Mouse (Mus musculus) midbrain, embryonic 13.5 days (tissue): Measurements from ENCODE around the gene Zfp318. TPM values are rescaled to one million over a fixed set of nuclear protein-coding genes. Genes with fewer than 3 reads are reported as not detected.

ENCODE experiments used
- ATAC-seq: fragments of 200-750 bp; cut with Nextera tagmentation; 2 replicates; pipeline ENCODE4 v1.8.0; 2017; ENCODE audit warnings: mild to moderate bottlenecking, moderate TSS enrichment, moderate library complexity
- H3K27ac ChIP-seq: fragments of 300-500 bp; sonication (generic); 2 replicates; pipeline ENCODE4 v1.5.1; 2015; ENCODE audit warnings: inconsistent platforms, mild to moderate bottlenecking, moderate library complexity
- H3K27me3 ChIP-seq: fragments of 300-500 bp; sonication (generic); 2 replicates; pipeline ENCODE4 v1.6.1; 2015; ENCODE audit warnings: mild to moderate bottlenecking, inconsistent platforms
- H3K36me3 ChIP-seq: fragments of 300-500 bp; sonication (generic); 2 replicates; pipeline ENCODE4 v1.6.1; 2015; ENCODE audit warnings: mild to moderate bottlenecking, inconsistent platforms
- H3K4me1 ChIP-seq: fragments of 300-500 bp; sonication (generic); replicated peaks from 2 replicates; pipeline ENCODE4 v1.6.1; 2015; ENCODE audit warnings: inconsistent platforms
- H3K4me2 ChIP-seq: fragments of 300-500 bp; sonication (generic); replicated peaks from 2 replicates; pipeline ENCODE4 v1.6.1; 2015; ENCODE audit warnings: moderate library complexity, mild to moderate bottlenecking, inconsistent platforms
- H3K4me3 ChIP-seq: fragments of 300-500 bp; sonication (generic); replicated peaks from 2 replicates; pipeline ENCODE4 v1.5.1; 2015; ENCODE audit warnings: mild to moderate bottlenecking, inconsistent platforms
- H3K9ac ChIP-seq: fragments of 300-500 bp; sonication (generic); replicated peaks from 2 replicates; pipeline ENCODE4 v1.6.1; 2015; ENCODE audit warnings: mild to moderate bottlenecking, inconsistent platforms
- H3K9me3 ChIP-seq: fragments of 300-500 bp; sonication (generic); 2 replicates; pipeline ENCODE4 v1.6.1; 2016; ENCODE audit warnings: mild to moderate bottlenecking, inconsistent platforms
- WGBS: fragments of 180-500 bp; shearing (Covaris S2); methylation state at CpG from one replicate; pipeline ENCODE4 v1.1.7; 2015; 5-methylcytosine and 5-hydroxymethylcytosine counted together
- polyA plus RNA-seq: library from polyadenylated mRNA; unstranded; fragments of >200 nt; fragmentation: Nextera tagmentation; extraction: Ambion mirVana; gene quantifications from 2 replicates; pipeline ENCODE4 v1.2.1, GENCODE M21; 2015

Gene Zfp318
- polyA plus RNA-seq = 14.4 and 16.6 TPM in 2 replicates

- WGBS = under 1% methylated on average over 62 of the region's 105 CpGs
- Histone ChIP-seq H3K9me3 (no peaks in the 10 kb centered on the region), H3K9ac (peak within 1 kb of the TSS; percentile 98), H3K4me3 (peak within 1 kb of the TSS; percentile 81), H3K27ac (peak within 1 kb of the TSS; percentile 95), H3K27me3 (no peaks in the 10 kb centered on the region), H3K4me2 (peak within 1 kb of the TSS; percentile 79), H3K4me1 (peaks cover 20% of the 10 kb centered on the region), H3K36me3 (peaks cover 17% of the 10 kb centered on the region)
- peak; percentile 98 for ATAC-seq
Observed at GRCm38 (mm10) chr17:46383294-46384060, at the start of gene Zfp318. Gene Zfp318 (plus strand): TSS chr17:46383731.

GRCm38 (mm10) chr17:46336475-46336874 lies 47.1 kb upstream of the Zfp318 start:
- Histone ChIP-seq H3K4me2 (no peak overlapping the region), H3K27me3 (no peaks in the 10 kb centered on the region), H3K4me3 (no peak overlapping the region), H3K27ac (no peak overlapping the region), H3K36me3 (no peaks in the 10 kb centered on the region), H3K9ac (no peak overlapping the region), H3K4me1 (no peaks in the 10 kb centered on the region), H3K9me3 (no peaks in the 10 kb centered on the region)
- 19% methylated on average over 5 of the region's 5 CpGs for WGBS
- no peak for ATAC-seq

GRCm38 (mm10) chr17:46341208-46341607 lies 42.3 kb upstream of the Zfp318 start:
- Histone ChIP-seq H3K27ac (no peak overlapping the region), H3K4me2 (no peak overlapping the region), H3K4me1 (no peaks in the 10 kb centered on the region), H3K9me3 (peaks cover 12% of the 10 kb centered on the region; the same call in 1 of the 2 replicates), H3K9ac (no peak overlapping the region), H3K27me3 (no peaks in the 10 kb centered on the region), H3K4me3 (no peak overlapping the region), H3K36me3 (no peaks in the 10 kb centered on the region)
- WGBS = 87% methylated on average over 7 of the region's 7 CpGs
- ATAC-seq = no peak

GRCm38 (mm10) chr17:46351026-46351700 lies 32.4 kb upstream of the Zfp318 start:
- no peak for ATAC-seq
- Histone ChIP-seq H3K27ac (no peak overlapping the region), H3K4me2 (no peak overlapping the region), H3K4me1 (no peaks in the 10 kb centered on the region), H3K27me3 (no peaks in the 10 kb centered on the region), H3K36me3 (no peaks in the 10 kb centered on the region), H3K9ac (no peak overlapping the region), H3K9me3 (no peaks in the 10 kb centered on the region), H3K4me3 (no peak overlapping the region)
- WGBS = 89% methylated on average over 8 of the region's 8 CpGs

GRCm38 (mm10) chr17:46371783-46372182 lies 11.7 kb upstream of the Zfp318 start:
- no peak for ATAC-seq
- H3K4me3 ChIP-seq = no peak overlapping the region
- no peaks in the 10 kb centered on the region for H3K36me3 ChIP-seq
- WGBS = 75% methylated on average over 3 of the region's 3 CpGs
- no peak overlapping the region for H3K9ac ChIP-seq
- H3K27ac ChIP-seq = no peak overlapping the region
- no peaks in the 10 kb centered on the region for H3K27me3 ChIP-seq
- no peak overlapping the region for H3K4me2 ChIP-seq
- H3K4me1 ChIP-seq = no peaks in the 10 kb centered on the region
- no peaks in the 10 kb centered on the region for H3K9me3 ChIP-seq

- Histone ChIP-seq H3K9me3 (no peaks in the 10 kb centered on the region), H3K27me3 (no peaks in the 10 kb centered on the region), H3K9ac (no peak overlapping the region), H3K36me3 (no peaks in the 10 kb centered on the region), H3K4me2 (no peak overlapping the region), H3K27ac (no peak overlapping the region), H3K4me1 (no peaks in the 10 kb centered on the region), H3K4me3 (no peak overlapping the region)
- no peak for ATAC-seq
- 87% methylated on average over 3 of the region's 3 CpGs for WGBS
Observed at GRCm38 (mm10) chr17:46378564-46378963, 5.0 kb upstream of the Zfp318 start.

GRCm38 (mm10) chr17:46384061-46384801 lies 700 bp downstream of the Zfp318 start:
- peaks cover 23% of the 10 kb centered on the region for H3K36me3 ChIP-seq
- peak overlapping the region; percentile 98 for H3K9ac ChIP-seq
- H3K4me2 ChIP-seq = peak overlapping the region; percentile 79
- H3K27ac ChIP-seq = peak overlapping the region; percentile 95
- 0% methylated on average over 56 of the region's 70 CpGs for WGBS
- H3K27me3 ChIP-seq = no peaks in the 10 kb centered on the region
- H3K4me3 ChIP-seq = peak overlapping the region; percentile 81
- no peaks in the 10 kb centered on the region for H3K9me3 ChIP-seq
- H3K4me1 ChIP-seq = peaks cover 20% of the 10 kb centered on the region
- peak; percentile 51 for ATAC-seq

GRCm38 (mm10) chr17:46388200-46388599 lies 4.7 kb downstream of the Zfp318 start:
- H3K4me1 ChIP-seq = peaks cover 20% of the 10 kb centered on the region
- no peaks in the 10 kb centered on the region for H3K9me3 ChIP-seq
- H3K4me3 ChIP-seq = no peak overlapping the region
- no peak overlapping the region for H3K27ac ChIP-seq
- H3K27me3 ChIP-seq = no peaks in the 10 kb centered on the region
- no peak for ATAC-seq
- H3K9ac ChIP-seq = no peak overlapping the region
- H3K4me2 ChIP-seq = no peak overlapping the region
- H3K36me3 ChIP-seq = peaks cover 43% of the 10 kb centered on the region
- 94% methylated on average over 3 of the region's 3 CpGs for WGBS

- Histone ChIP-seq H3K4me3 (no peak overlapping the region), H3K4me2 (no peak overlapping the region), H3K36me3 (peaks cover 60% of the 10 kb centered on the region), H3K9me3 (no peaks in the 10 kb centered on the region), H3K9ac (no peak overlapping the region), H3K27me3 (no peaks in the 10 kb centered on the region), H3K4me1 (no peaks in the 10 kb centered on the region), H3K27ac (no peak overlapping the region)
- ATAC-seq = no peak
- WGBS = 50% methylated on average over 2 of the region's 2 CpGs
Observed at GRCm38 (mm10) chr17:46393012-46393411, 9.5 kb downstream of the Zfp318 start.

- peaks cover 61% of the 10 kb centered on the region for H3K36me3 ChIP-seq
- ATAC-seq = no peak
Observed at GRCm38 (mm10) chr17:46394631-46395030, 11.1 kb downstream of the Zfp318 start.

GRCm38 (mm10) chr17:46408478-46408877 lies 24.9 kb downstream of the Zfp318 start:
- Histone ChIP-seq H3K4me2 (no peak overlapping the region), H3K9me3 (no peaks in the 10 kb centered on the region), H3K27me3 (no peaks in the 10 kb centered on the region), H3K27ac (no peak overlapping the region), H3K4me3 (no peak overlapping the region), H3K9ac (no peak overlapping the region), H3K36me3 (peaks cover 75% of the 10 kb centered on the region), H3K4me1 (no peaks in the 10 kb centered on the region)
- ATAC-seq = no peak
- 29% methylated on average over 3 of the region's 3 CpGs for WGBS

More at GRCm38 (mm10) chr17:46394631-46395030, 11.1 kb downstream of the Zfp318 start:
- Histone ChIP-seq H3K27ac (no peak overlapping the region), H3K9ac (no peak overlapping the region), H3K4me3 (no peak overlapping the region), H3K9me3 (no peaks in the 10 kb centered on the region), H3K4me2 (no peak overlapping the region), H3K27me3 (no peaks in the 10 kb centered on the region), H3K4me1 (no peaks in the 10 kb centered on the region)
- WGBS = 84% methylated on average over 1 of the region's 1 CpGs

- H3K27me3 ChIP-seq = no peaks in the 10 kb centered on the region
- no peak overlapping the region for H3K4me2 ChIP-seq
- H3K4me1 ChIP-seq = no peaks in the 10 kb centered on the region
- peaks cover 19% of the 10 kb centered on the region for H3K36me3 ChIP-seq
- 69% methylated on average over 5 of the region's 5 CpGs for WGBS
- H3K9ac ChIP-seq = 0 out of 2 replicates have a peak overlapping the region, but pooled peaks have one; percentile 29
- ATAC-seq = no peak
- H3K4me3 ChIP-seq = no peak overlapping the region
- no peak overlapping the region for H3K27ac ChIP-seq
- H3K9me3 ChIP-seq = no peaks in the 10 kb centered on the region
Observed at GRCm38 (mm10) chr17:46418628-46419027, 35.1 kb downstream of the Zfp318 start.
